Mouse (Mus musculus) brain, embryonic 14.5 days (tissue): ENCODE results near the gene Lef1. TPM values are rescaled to one million over a fixed set of nuclear protein-coding genes. Genes with fewer than 3 reads are reported as not detected.

Experiments
- DNase-seq: peaks from one replicate; pipeline ENCODE4 v3.0.0-alpha.2; 2011; ENCODE audit warnings: low read depth
- CTCF ChIP-seq: fragments of 200-500 bp; IDR thresholded peaks from 2 replicates; pipeline ENCODE4 v1.5.1; 2012; ENCODE audit warnings: inconsistent platforms, mild to moderate bottlenecking, moderate library complexity, borderline replicate concordance; ENCODE audit not compliant: insufficient read depth, insufficient read length; ENCODE audit errors: extremely low read depth
- POLR2A ChIP-seq: fragments of 200-500 bp; IDR thresholded peaks from 2 replicates; pipeline ENCODE4 v1.6.1; 2012; ENCODE audit warnings: mild to moderate bottlenecking, inconsistent platforms, borderline replicate concordance; ENCODE audit not compliant: poor library complexity, insufficient read depth, insufficient read length, severe bottlenecking; ENCODE audit errors: extremely low read depth
- polyA plus RNA-seq: library from polyadenylated mRNA; depleted of rRNA; stranded (reverse); fragments of >200 nt; gene quantifications from 2 replicates; pipeline ENCODE4 v1.2.3, GENCODE M21; 2012; rRNA removed

Gene Lef1
- 36.5 and 54.7 TPM in 2 replicates for polyA plus RNA-seq

GRCm38 (mm10) chr3:131110191-131111150, at the start of gene Lef1:
TSS of gene Lef1 (plus strand) at chr3:131110471.
- TF ChIP-seq CTCF, result no peak
- TF ChIP-seq POLR2A, result peak; percentile 62; the same call in 1 of the 2 replicates
- DNase-seq, result peak; percentile 93

GRCm38 (mm10) chr3:131065001-131065400, 45.3 kb upstream of the Lef1 start:
- TF ChIP-seq POLR2A (no peak), CTCF (no peak)
- no peak for DNase-seq

- DNase-seq, result no peak
- no peak for TF ChIP-seq CTCF
- no peak for TF ChIP-seq POLR2A
Observed at GRCm38 (mm10) chr3:131066171-131066570, 44.1 kb upstream of the Lef1 start.

- no peak for TF ChIP-seq POLR2A
- TF ChIP-seq CTCF, result no peak
- no peak for DNase-seq
Observed at GRCm38 (mm10) chr3:131068000-131068399, 42.3 kb upstream of the Lef1 start.

GRCm38 (mm10) chr3:131070210-131070609, 40.1 kb upstream of the Lef1 start:
- peak; percentile 59 for DNase-seq
- TF ChIP-seq CTCF (no peak), POLR2A (no peak)

- DNase-seq, result peak; percentile 69
- no peak for TF ChIP-seq POLR2A
- no peak for TF ChIP-seq CTCF
Observed at GRCm38 (mm10) chr3:131072661-131073060, 37.6 kb upstream of the Lef1 start.

- TF ChIP-seq POLR2A (no peak), CTCF (no peak)
- no peak for DNase-seq
Observed at GRCm38 (mm10) chr3:131073946-131074345, 36.3 kb upstream of the Lef1 start.

GRCm38 (mm10) chr3:131078041-131078621, 32.1 kb upstream of the Lef1 start:
- DNase-seq, result no peak
- TF ChIP-seq CTCF (no peak), POLR2A (no peak)

GRCm38 (mm10) chr3:131078719-131079118, 31.6 kb upstream of the Lef1 start:
- DNase-seq, result no peak
- no peak for TF ChIP-seq POLR2A
- TF ChIP-seq CTCF, result no peak

GRCm38 (mm10) chr3:131083722-131084121, 26.5 kb upstream of the Lef1 start:
- DNase-seq, result no peak
- TF ChIP-seq POLR2A, result no peak
- no peak for TF ChIP-seq CTCF

- peak; percentile 75 for DNase-seq
- TF ChIP-seq POLR2A, result no peak
Observed at GRCm38 (mm10) chr3:131084718-131085561, 25.3 kb upstream of the Lef1 start.
